Mouse (Mus musculus) stomach, embryonic 15.5 days (tissue): Measurements from ENCODE around the gene Pvr. TPM values are rescaled to one million over a fixed set of nuclear protein-coding genes. Genes with fewer than 3 reads are reported as not detected.

ENCODE experiments used
- ATAC-seq: fragments of 200-750 bp; cut with Nextera tagmentation; 2 replicates; pipeline ENCODE4 v1.8.0; 2017; ENCODE audit warnings: low read depth, moderate number of reproducible peaks, moderate TSS enrichment; ENCODE audit not compliant: insufficient read depth, low FRiP score
- H3K27ac ChIP-seq: fragments of 300-500 bp; sonication (generic); 2 replicates; pipeline ENCODE4 v1.5.1; 2015; ENCODE audit warnings: mild to moderate bottlenecking, inconsistent platforms
- H3K27me3 ChIP-seq: fragments of 300-500 bp; sonication (generic); replicated peaks from 2 replicates; pipeline ENCODE4 v1.6.1; 2015; ENCODE audit warnings: inconsistent platforms
- H3K36me3 ChIP-seq: fragments of 300-500 bp; sonication (generic); 2 replicates; pipeline ENCODE4 v1.6.1; 2015; ENCODE audit warnings: inconsistent platforms
- H3K4me1 ChIP-seq: fragments of 300-500 bp; sonication (generic); 2 replicates; pipeline ENCODE4 v1.6.1; 2015; ENCODE audit warnings: inconsistent platforms
- H3K4me2 ChIP-seq: fragments of 300-500 bp; sonication (generic); 2 replicates; pipeline ENCODE4 v1.6.1; 2015; ENCODE audit warnings: mild to moderate bottlenecking, inconsistent platforms
- H3K4me3 ChIP-seq: fragments of 300-500 bp; sonication (generic); replicated peaks from 2 replicates; pipeline ENCODE4 v1.5.1; 2015; ENCODE audit warnings: inconsistent platforms
- H3K9ac ChIP-seq: fragments of 300-500 bp; sonication (generic); 2 replicates; pipeline ENCODE4 v1.6.1; 2015; ENCODE audit warnings: inconsistent platforms
- H3K9me3 ChIP-seq: fragments of 300-500 bp; sonication (generic); 2 replicates; pipeline ENCODE4 v1.6.1; 2016; ENCODE audit warnings: inconsistent platforms
- WGBS: fragments of 180-500 bp; shearing (Covaris S2); methylation state at CpG from one replicate; pipeline ENCODE4 v1.1.7; 2015; 5-methylcytosine and 5-hydroxymethylcytosine counted together
- polyA plus RNA-seq: library from polyadenylated mRNA; unstranded; fragments of >200 nt; fragmentation: Nextera tagmentation; extraction: Ambion mirVana; gene quantifications from 2 replicates; pipeline ENCODE4 v1.2.1, GENCODE M21; 2015

Gene Pvr
- polyA plus RNA-seq, 1 experiment from 2014 or later: 12.8 TPM

GRCm38 (mm10) chr7:19865246-19866036, 55.5 kb downstream of the Pvr start:
- Histone ChIP-seq H3K4me2 (no peak overlapping the region), H3K4me3 (no peak overlapping the region), H3K27ac (no peak overlapping the region), H3K9ac (no peak overlapping the region), H3K36me3 (no peaks in the 10 kb centered on the region), H3K27me3 (no peaks in the 10 kb centered on the region), H3K4me1 (no peaks in the 10 kb centered on the region), H3K9me3 (no peaks in the 10 kb centered on the region)
- 59% methylated on average over 8 of the region's 8 CpGs for WGBS
- ATAC-seq: peak; percentile 47; the same call in 1 of the 2 replicates

GRCm38 (mm10) chr7:19864241-19864640, 56.7 kb downstream of the Pvr start:
- Histone ChIP-seq H3K4me2 (no peak overlapping the region), H3K4me1 (no peaks in the 10 kb centered on the region), H3K9me3 (no peaks in the 10 kb centered on the region), H3K9ac (no peak overlapping the region), H3K36me3 (no peaks in the 10 kb centered on the region), H3K27ac (no peak overlapping the region), H3K27me3 (no peaks in the 10 kb centered on the region), H3K4me3 (no peak overlapping the region)
- ATAC-seq: no peak
- 53% methylated on average over 2 of the region's 2 CpGs for WGBS

- ATAC-seq: no peak
- WGBS: 76% methylated on average over 9 of the region's 9 CpGs
Measured at GRCm38 (mm10) chr7:19861199-19861598, 59.8 kb downstream of the Pvr start, which contains the start of gene Ceacam16. TSS of gene Ceacam16 (minus strand) at chr7:19861299.

GRCm38 (mm10) chr7:19859740-19860139, 61.2 kb downstream of the Pvr start:
- 59% methylated on average over 10 of the region's 10 CpGs for WGBS
- Histone ChIP-seq H3K4me2 (no peak overlapping the region), H3K9ac (no peak overlapping the region), H3K36me3 (no peaks in the 10 kb centered on the region), H3K27ac (no peak overlapping the region), H3K4me1 (no peaks in the 10 kb centered on the region), H3K9me3 (no peaks in the 10 kb centered on the region), H3K4me3 (no peak overlapping the region), H3K27me3 (no peaks in the 10 kb centered on the region)
- no peak for ATAC-seq

More at GRCm38 (mm10) chr7:19861199-19861598, 59.8 kb downstream of the Pvr start, which contains the start of gene Ceacam16:
- no peak within 1 kb of the TSS for H3K27ac ChIP-seq
- H3K4me3 ChIP-seq: no peak within 1 kb of the TSS
- no peaks in the 10 kb centered on the region for H3K36me3 ChIP-seq
- no peaks in the 10 kb centered on the region for H3K4me1 ChIP-seq
- H3K4me2 ChIP-seq: no peak within 1 kb of the TSS
- H3K9me3 ChIP-seq: no peaks in the 10 kb centered on the region
- no peaks in the 10 kb centered on the region for H3K27me3 ChIP-seq
- no peak within 1 kb of the TSS for H3K9ac ChIP-seq

- no peak overlapping the region for H3K27ac ChIP-seq
- H3K4me1 ChIP-seq: peaks cover 6% of the 10 kb centered on the region
- no peaks in the 10 kb centered on the region for H3K9me3 ChIP-seq
- no peak for ATAC-seq
- H3K27me3 ChIP-seq: peaks cover 12% of the 10 kb centered on the region
- no peak overlapping the region for H3K4me2 ChIP-seq
- no peak overlapping the region for H3K4me3 ChIP-seq
- WGBS: 88% methylated on average over 6 of the region's 6 CpGs
- H3K9ac ChIP-seq: no peak overlapping the region
- H3K36me3 ChIP-seq: no peaks in the 10 kb centered on the region
Measured at GRCm38 (mm10) chr7:19856283-19856682, 64.7 kb downstream of the Pvr start.

GRCm38 (mm10) chr7:19855663-19856062, 65.3 kb downstream of the Pvr start:
- Histone ChIP-seq H3K4me1 (peaks cover 6% of the 10 kb centered on the region), H3K9me3 (no peaks in the 10 kb centered on the region), H3K27me3 (peaks cover 12% of the 10 kb centered on the region), H3K9ac (no peak overlapping the region), H3K4me3 (no peak overlapping the region), H3K4me2 (no peak overlapping the region), H3K27ac (no peak overlapping the region), H3K36me3 (no peaks in the 10 kb centered on the region)
- ATAC-seq: no peak
- 75% methylated on average over 5 of the region's 5 CpGs for WGBS

Other genes starting within 250 kb of the Pvr start
- gene Apoc2, start 243.2 kb downstream of the Pvr start, polyA plus RNA-seq: 47.3 and 98.1 TPM in 2 replicates
- gene Gm44805, start 239.7 kb downstream of the Pvr start, polyA plus RNA-seq: 3.1 TPM in 1 of 2 replicates, not detected in the other
- 8.0 and 23.5 TPM in 2 replicates for gene Apoc4, start 239.7 kb downstream of the Pvr start, polyA plus RNA-seq
- gene Apoc1, start 228.5 kb downstream of the Pvr start, polyA plus RNA-seq: 36.2 and 52.7 TPM in 2 replicates
- gene Apoe, start 222.0 kb downstream of the Pvr start, polyA plus RNA-seq: 363 and 515 TPM in 2 replicates
- gene Tomm40, start 205.7 kb downstream of the Pvr start, polyA plus RNA-seq: 161 and 181 TPM in 2 replicates
- gene Nectin2, start 170.7 kb downstream of the Pvr start, polyA plus RNA-seq: 129 and 136 TPM in 2 replicates
- gene Bcam, start 150.1 kb downstream of the Pvr start, polyA plus RNA-seq: 129 and 151 TPM in 2 replicates
- 24.3 and 24.6 TPM in 2 replicates for gene Cblc, start 124.4 kb downstream of the Pvr start, polyA plus RNA-seq
- 8.9 and 10.4 TPM in 2 replicates for gene Bcl3, start 98.4 kb downstream of the Pvr start, polyA plus RNA-seq
- 0.39 TPM in 1 of 2 replicates, not detected in the other for gene Gm19345, start 69.2 kb downstream of the Pvr start, polyA plus RNA-seq
- gene Ceacam16, start 59.9 kb downstream of the Pvr start, polyA plus RNA-seq: 0.09 TPM in 1 of 2 replicates, not detected in the other
- gene Ceacam19, start 33.2 kb downstream of the Pvr start, polyA plus RNA-seq: 0.64 and 1.1 TPM in 2 replicates
- 2.7 and 3.1 TPM in 2 replicates for gene Igsf23, start 29.6 kb upstream of the Pvr start, polyA plus RNA-seq
- 0.14 and 0.15 TPM in 2 replicates for gene Ceacam20, start 44.3 kb upstream of the Pvr start, polyA plus RNA-seq
- not detected in 2 replicates for gene Nlrp9b, start 70.3 kb upstream of the Pvr start, polyA plus RNA-seq
- gene Vmn1r91, start 178.5 kb upstream of the Pvr start, polyA plus RNA-seq: not detected in 2 replicates
- gene Gm16442, start 201.4 kb upstream of the Pvr start, polyA plus RNA-seq: not detected in 2 replicates
- gene Vmn1r93, start 217.9 kb upstream of the Pvr start, polyA plus RNA-seq: not detected in 2 replicates
- gene Vmn1r94, start 247.2 kb upstream of the Pvr start, polyA plus RNA-seq: not detected in 2 replicates